Mouse (Mus musculus): ENCODE measurements at regions not wholly inside any gene's neighbourhood (a gene's known extent, or its start where the extent isn't known, plus 50 kb on each side); places are given as distances from the start of the nearest gene placed in this dataset.

DNA sequence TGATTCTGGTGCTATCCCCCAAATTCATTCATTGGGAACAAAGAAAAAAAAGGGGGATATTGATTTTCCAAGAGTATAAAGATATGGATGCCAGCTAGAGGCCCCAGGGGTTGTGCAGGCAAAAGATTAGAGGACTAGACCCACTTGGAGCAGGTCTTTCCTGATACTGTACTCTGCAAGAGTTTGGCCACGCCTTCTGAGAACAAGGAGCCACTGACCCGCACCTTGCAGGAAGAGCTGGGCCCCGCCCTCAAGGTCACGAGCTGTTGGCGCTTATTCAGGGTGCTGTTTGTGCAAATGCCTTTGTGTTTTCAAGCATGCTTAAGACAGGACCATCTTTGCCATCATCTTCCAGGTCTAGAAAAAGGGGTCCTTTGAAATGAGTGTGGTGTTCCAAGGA lies 54.5 kb upstream of the Slc7a1 start:
- in situ Hi-C loops (cut with MboI; ENCODE audit: unreplicated experiment in 2 of 2): loop anchor here in 1 of 2 experiments (5.0 kb wide), 1 partner anchor 338 kb away; no protein-coding TSS in a partner anchor

DNA sequence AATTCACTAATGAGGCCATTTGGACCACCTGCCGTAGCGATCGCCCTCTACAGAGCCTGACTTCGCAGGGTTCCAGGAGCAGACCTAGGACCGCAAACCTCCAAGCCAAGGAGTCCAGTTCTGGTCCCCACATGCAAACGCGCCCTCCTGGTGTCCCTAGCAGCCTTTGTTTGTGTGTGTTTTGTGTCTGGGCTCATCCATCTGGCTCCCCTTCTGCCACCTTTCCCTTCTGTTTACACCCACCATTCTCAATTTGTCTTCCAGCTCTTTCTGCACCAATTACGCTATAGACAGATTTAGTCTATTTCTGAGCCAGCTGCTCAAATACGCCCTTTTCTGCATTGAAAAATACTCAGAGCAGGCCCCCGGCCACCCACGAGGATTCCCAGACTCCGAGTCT lies 54.1 kb upstream of the Slc7a1 start:
- in situ Hi-C loops (cut with MboI; ENCODE audit: unreplicated experiment in 2 of 2): loop anchor here in 1 of 2 experiments (5.0 kb wide), 1 partner anchor 339 kb away; no protein-coding TSS in a partner anchor

GRCm38 (mm10) chr5:148452909-148453632 lies 53.4 kb upstream of the Slc7a1 start:
- in situ Hi-C loops (cut with MboI; ENCODE audit: unreplicated experiment in 2 of 2): loop anchor here in 1 of 2 experiments (5.0 kb wide), 1 partner anchor 339 kb away; no protein-coding TSS in a partner anchor

GRCm38 (mm10) chr5:148451811-148452210 lies 52.1 kb upstream of the Slc7a1 start:
- in situ Hi-C loops (cut with MboI; ENCODE audit: unreplicated experiment in 2 of 2): loop anchor here in 1 of 2 experiments (5.0 kb wide), 1 partner anchor 340 kb away; no protein-coding TSS in a partner anchor

- in situ Hi-C loops (cut with MboI; ENCODE audit: unreplicated experiment in 2 of 2): loop anchor here in 1 of 2 experiments (5.0 kb wide), 1 partner anchor 341 kb away; no protein-coding TSS in a partner anchor
Observed at GRCm38 (mm10) chr5:148450924-148451323, 51.2 kb upstream of the Slc7a1 start.
